Mouse (Mus musculus) liver, embryonic 14.5 days (tissue): ENCODE measurements around the gene Tufm.

ENCODE experiments used
- CTCF ChIP-seq: IDR thresholded peaks from 2 replicates; pipeline ENCODE4 v1.5.1; 2016; ENCODE audit warnings: antibody characterized with exemption, low read depth, control low read depth
- EP300 ChIP-seq: IDR thresholded peaks from 2 replicates; pipeline ENCODE4 v1.6.1; 2016; ENCODE audit warnings: antibody characterized with exemption, low read depth

GRCm38 (mm10) chr7:126536466-126536865, 49.3 kb downstream of the Tufm start:
- no peak for TF ChIP-seq CTCF
- TF ChIP-seq EP300 = no peak
